Mouse (Mus musculus): Measurements from ENCODE around the gene 6430571L13Rik.

GRCm38 (mm10) chr9:107338172-107338883 is 2.1 kb upstream of the 6430571L13Rik start, which contains the start of gene Hemk1:
- TF ChIP-seq CTCF (IDR thresholded peaks at IDR 0.05; ENCODE audit: borderline replicate concordance, control insufficient read depth, extremely low read depth, insufficient read depth, low read length, poor library complexity) (no peak), POLR2A (IDR thresholded peaks at IDR 0.05; ENCODE audit: control insufficient read depth, extremely low read depth, insufficient read depth, low read length, poor library complexity) (0 out of 2 replicates have a peak, but pooled peaks have one; percentile 40)
